Mouse (Mus musculus): ENCODE results near the gene Paqr7. TPM values are rescaled to one million over a fixed set of nuclear protein-coding genes. Genes with fewer than 3 reads are reported as not detected.

Gene Paqr7
- polyA plus RNA-seq, 1 experiment from 2014 or later = 12.0 TPM

GRCm38 (mm10) chr4:134469341-134469796, 27.1 kb upstream of the Paqr7 start:
- H3K4me1 ChIP-seq (ENCODE audit: control insufficient read depth, insufficient read depth, low read length) = peaks cover 5% of the 10 kb centered on the region
- H3K27me3 ChIP-seq (ENCODE audit: control insufficient read depth, insufficient read depth, low read length) = no peaks in the 10 kb centered on the region
- WGBS = 10% methylated on average over 6 of the region's 6 CpGs
- H3K4me3 ChIP-seq (replicated peaks; ENCODE audit: low read length) = peak overlapping the region; percentile 94
- peak overlapping the region; percentile 92 for H3K9ac ChIP-seq (ENCODE audit: low read length)
- H3K27ac ChIP-seq (ENCODE audit: low read length) = peak overlapping the region; percentile 93; the same call in 1 of the 2 replicates
- peaks cover 15% of the 10 kb centered on the region for H3K36me3 ChIP-seq (ENCODE audit: control insufficient read depth, insufficient read depth, low read length)
- ATAC-seq (ENCODE audit: insufficient read depth, low FRiP score) = no peak; the same call in 1 of the 2 replicates
- peak overlapping the region; percentile 98 for H3K4me2 ChIP-seq (ENCODE audit: low read depth, low read length)
- H3K9me3 ChIP-seq (replicated peaks; ENCODE audit: control insufficient read depth, low read length) = no peaks in the 10 kb centered on the region

DNA sequence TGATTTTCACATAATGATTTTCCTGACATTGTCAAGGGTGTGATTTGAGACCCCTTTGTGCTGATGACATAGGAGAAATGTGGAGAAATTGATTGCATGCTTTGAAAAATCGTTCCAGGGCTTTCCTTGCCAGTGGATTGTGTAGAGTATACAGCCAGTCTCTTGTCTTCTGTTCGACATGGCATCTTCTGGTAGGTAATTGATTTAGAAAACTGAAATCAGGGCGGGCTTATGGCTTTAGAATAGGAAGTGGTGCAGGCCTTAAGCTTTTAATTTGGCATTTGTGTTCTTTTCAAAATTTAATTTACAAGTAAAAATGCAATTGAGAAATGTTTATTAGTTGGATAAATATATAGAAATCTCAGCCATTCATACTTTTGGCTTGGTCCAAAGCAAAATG, 26.5 kb upstream of the Paqr7 start:
- peaks cover 15% of the 10 kb centered on the region for H3K36me3 ChIP-seq (ENCODE audit: control insufficient read depth, insufficient read depth, low read length)
- ATAC-seq (ENCODE audit: insufficient read depth, low FRiP score) = no peak
- no peaks in the 10 kb centered on the region for H3K27me3 ChIP-seq (ENCODE audit: control insufficient read depth, insufficient read depth, low read length)
- H3K4me2 ChIP-seq (ENCODE audit: low read depth, low read length) = peak overlapping the region; percentile 98
- WGBS = 54% methylated on average over 3 of the region's 3 CpGs
- H3K9me3 ChIP-seq (replicated peaks; ENCODE audit: control insufficient read depth, low read length) = no peaks in the 10 kb centered on the region
- no peak overlapping the region for H3K27ac ChIP-seq (ENCODE audit: low read length)
- peak overlapping the region; percentile 94 for H3K4me3 ChIP-seq (replicated peaks; ENCODE audit: low read length)
- H3K9ac ChIP-seq (ENCODE audit: low read length) = peak overlapping the region; percentile 48
- H3K4me1 ChIP-seq (ENCODE audit: control insufficient read depth, insufficient read depth, low read length) = peaks cover 5% of the 10 kb centered on the region

- no peaks in the 10 kb centered on the region for H3K9me3 ChIP-seq (replicated peaks; ENCODE audit: control insufficient read depth, low read length)
- no peak overlapping the region for H3K4me2 ChIP-seq (ENCODE audit: low read depth, low read length)
- H3K27me3 ChIP-seq (ENCODE audit: control insufficient read depth, insufficient read depth, low read length) = no peaks in the 10 kb centered on the region
- H3K4me1 ChIP-seq (ENCODE audit: control insufficient read depth, insufficient read depth, low read length) = peaks cover 5% of the 10 kb centered on the region
- H3K9ac ChIP-seq (ENCODE audit: low read length) = no peak overlapping the region
- no peak for ATAC-seq (ENCODE audit: insufficient read depth, low FRiP score)
- no peak overlapping the region for H3K4me3 ChIP-seq (replicated peaks; ENCODE audit: low read length)
- peaks cover 15% of the 10 kb centered on the region for H3K36me3 ChIP-seq (ENCODE audit: control insufficient read depth, insufficient read depth, low read length)
- no peak overlapping the region for H3K27ac ChIP-seq (ENCODE audit: low read length)
Measured at GRCm38 (mm10) chr4:134471469-134471868, 25.0 kb upstream of the Paqr7 start.

GRCm38 (mm10) chr4:134473764-134474163, 22.7 kb upstream of the Paqr7 start:
- no peak overlapping the region for H3K27ac ChIP-seq (ENCODE audit: low read length)
- 73% methylated on average over 4 of the region's 4 CpGs for WGBS

DNA sequence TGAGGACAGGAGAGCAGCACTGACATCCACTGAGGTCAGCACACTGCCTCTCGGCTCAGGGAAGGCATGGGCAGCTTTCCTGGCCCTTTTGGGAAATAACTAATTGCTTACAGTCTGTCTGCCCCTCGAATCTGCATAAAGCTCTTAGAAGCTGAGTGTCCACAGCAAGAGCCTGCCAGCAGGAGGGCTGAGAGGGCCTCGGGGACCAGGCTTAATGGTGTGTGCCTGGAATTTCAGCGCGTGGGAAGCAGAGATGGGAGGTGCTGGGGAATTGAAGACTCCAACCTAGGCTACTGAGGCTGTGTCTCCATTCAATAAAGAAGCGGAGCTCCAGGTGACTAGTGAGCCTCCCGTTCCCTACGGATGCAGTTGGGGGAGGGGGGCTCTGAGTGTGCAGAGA, 22.3 kb upstream of the Paqr7 start:
- ATAC-seq (ENCODE audit: insufficient read depth, low FRiP score) = no peak
- Histone ChIP-seq H3K9ac (ENCODE audit: low read length) (no peak overlapping the region), H3K27ac (ENCODE audit: low read length) (no peak overlapping the region), H3K4me2 (ENCODE audit: low read depth, low read length) (no peak overlapping the region), H3K27me3 (ENCODE audit: control insufficient read depth, insufficient read depth, low read length) (no peaks in the 10 kb centered on the region), H3K36me3 (ENCODE audit: control insufficient read depth, insufficient read depth, low read length) (peaks cover 15% of the 10 kb centered on the region), H3K9me3 (replicated peaks; ENCODE audit: control insufficient read depth, low read length) (no peaks in the 10 kb centered on the region), H3K4me1 (ENCODE audit: control insufficient read depth, insufficient read depth, low read length) (peaks cover 5% of the 10 kb centered on the region), H3K4me3 (replicated peaks; ENCODE audit: low read length) (no peak overlapping the region)
- WGBS = 76% methylated on average over 8 of the region's 8 CpGs

More at GRCm38 (mm10) chr4:134473764-134474163, 22.7 kb upstream of the Paqr7 start:
- H3K36me3 ChIP-seq (ENCODE audit: control insufficient read depth, insufficient read depth, low read length) = peaks cover 15% of the 10 kb centered on the region
- no peak for ATAC-seq (ENCODE audit: insufficient read depth, low FRiP score)
- no peaks in the 10 kb centered on the region for H3K27me3 ChIP-seq (ENCODE audit: control insufficient read depth, insufficient read depth, low read length)
- H3K9me3 ChIP-seq (replicated peaks; ENCODE audit: control insufficient read depth, low read length) = no peaks in the 10 kb centered on the region
- no peak overlapping the region for H3K4me2 ChIP-seq (ENCODE audit: low read depth, low read length)
- H3K4me3 ChIP-seq (replicated peaks; ENCODE audit: low read length) = no peak overlapping the region
- no peak overlapping the region for H3K9ac ChIP-seq (ENCODE audit: low read length)
- peaks cover 5% of the 10 kb centered on the region for H3K4me1 ChIP-seq (ENCODE audit: control insufficient read depth, insufficient read depth, low read length)

GRCm38 (mm10) chr4:134476899-134477298, 19.6 kb upstream of the Paqr7 start:
- no peaks in the 10 kb centered on the region for H3K27me3 ChIP-seq (ENCODE audit: control insufficient read depth, insufficient read depth, low read length)
- H3K9ac ChIP-seq (ENCODE audit: low read length) = no peak overlapping the region
- H3K36me3 ChIP-seq (ENCODE audit: control insufficient read depth, insufficient read depth, low read length) = peaks cover 6% of the 10 kb centered on the region
- H3K4me2 ChIP-seq (ENCODE audit: low read depth, low read length) = no peak overlapping the region
- 86% methylated on average over 8 of the region's 8 CpGs for WGBS
- H3K4me1 ChIP-seq (ENCODE audit: control insufficient read depth, insufficient read depth, low read length) = no peaks in the 10 kb centered on the region
- H3K4me3 ChIP-seq (replicated peaks; ENCODE audit: low read length) = no peak overlapping the region
- H3K9me3 ChIP-seq (replicated peaks; ENCODE audit: control insufficient read depth, low read length) = no peaks in the 10 kb centered on the region
- ATAC-seq (ENCODE audit: insufficient read depth, low FRiP score) = no peak
- no peak overlapping the region for H3K27ac ChIP-seq (ENCODE audit: low read length)

DNA sequence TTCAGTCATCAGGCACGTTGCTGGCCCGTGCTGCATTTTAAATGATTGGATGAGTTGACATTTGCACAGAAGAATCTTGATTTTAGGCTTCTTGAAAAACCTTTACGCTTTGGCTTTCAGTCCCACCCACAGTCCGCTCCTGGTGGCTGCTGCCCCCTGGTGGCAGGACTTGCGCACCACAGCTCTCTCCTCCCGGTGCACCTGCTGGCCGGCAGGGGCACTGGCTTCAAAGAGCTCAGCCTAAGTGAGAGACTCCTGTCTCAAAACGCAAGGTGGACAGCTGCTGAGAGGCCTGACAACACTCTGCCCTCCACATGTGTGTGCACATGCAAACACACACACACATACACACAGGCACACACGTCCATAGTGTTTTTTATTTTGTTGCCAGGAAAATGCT, 18.5 kb upstream of the Paqr7 start:
- H3K4me2 ChIP-seq (ENCODE audit: low read depth, low read length) = no peak overlapping the region
- peak; percentile 74; the same call in 1 of the 2 replicates for ATAC-seq (ENCODE audit: insufficient read depth, low FRiP score)

GRCm38 (mm10) chr4:134479839-134480238, 16.7 kb upstream of the Paqr7 start:
- ATAC-seq (ENCODE audit: insufficient read depth, low FRiP score) = no peak
- whole genome bisulfite sequencing = 86% methylated on average over 4 of the region's 4 CpGs

More for the DNA sequence above, 18.5 kb upstream of the Paqr7 start:
- Histone ChIP-seq H3K9ac (ENCODE audit: low read length) (0 out of 2 replicates have a peak overlapping the region, but pooled peaks have one; percentile 49), H3K27me3 (ENCODE audit: control insufficient read depth, insufficient read depth, low read length) (no peaks in the 10 kb centered on the region), H3K36me3 (ENCODE audit: control insufficient read depth, insufficient read depth, low read length) (peaks cover 3% of the 10 kb centered on the region; the same call in 1 of the 2 replicates), H3K9me3 (replicated peaks; ENCODE audit: control insufficient read depth, low read length) (no peaks in the 10 kb centered on the region), H3K27ac (ENCODE audit: low read length) (no peak overlapping the region), H3K4me3 (replicated peaks; ENCODE audit: low read length) (no peak overlapping the region), H3K4me1 (ENCODE audit: control insufficient read depth, insufficient read depth, low read length) (no peaks in the 10 kb centered on the region)
- WGBS = 8% methylated on average over 9 of the region's 9 CpGs

GRCm38 (mm10) chr4:134480864-134481263, 15.6 kb upstream of the Paqr7 start:
- Histone ChIP-seq H3K9ac (ENCODE audit: low read length) (no peak overlapping the region), H3K36me3 (ENCODE audit: control insufficient read depth, insufficient read depth, low read length) (no peaks in the 10 kb centered on the region), H3K4me2 (ENCODE audit: low read depth, low read length) (no peak overlapping the region), H3K9me3 (replicated peaks; ENCODE audit: control insufficient read depth, low read length) (no peaks in the 10 kb centered on the region), H3K27ac (ENCODE audit: low read length) (no peak overlapping the region), H3K4me1 (ENCODE audit: control insufficient read depth, insufficient read depth, low read length) (no peaks in the 10 kb centered on the region), H3K4me3 (replicated peaks; ENCODE audit: low read length) (no peak overlapping the region), H3K27me3 (ENCODE audit: control insufficient read depth, insufficient read depth, low read length) (no peaks in the 10 kb centered on the region)
- WGBS = 22% methylated on average over 6 of the region's 6 CpGs
- ATAC-seq (ENCODE audit: insufficient read depth, low FRiP score) = peak; percentile 59; the same call in 1 of the 2 replicates

More at GRCm38 (mm10) chr4:134479839-134480238, 16.7 kb upstream of the Paqr7 start:
- Histone ChIP-seq H3K4me3 (replicated peaks; ENCODE audit: low read length) (no peak overlapping the region), H3K27me3 (ENCODE audit: control insufficient read depth, insufficient read depth, low read length) (no peaks in the 10 kb centered on the region), H3K36me3 (ENCODE audit: control insufficient read depth, insufficient read depth, low read length) (no peaks in the 10 kb centered on the region), H3K27ac (ENCODE audit: low read length) (no peak overlapping the region), H3K9ac (ENCODE audit: low read length) (no peak overlapping the region), H3K4me2 (ENCODE audit: low read depth, low read length) (no peak overlapping the region), H3K9me3 (replicated peaks; ENCODE audit: control insufficient read depth, low read length) (no peaks in the 10 kb centered on the region), H3K4me1 (ENCODE audit: control insufficient read depth, insufficient read depth, low read length) (no peaks in the 10 kb centered on the region)
